Mouse (Mus musculus): ENCODE results near the gene BC004004. TPM values are rescaled to one million over a fixed set of nuclear protein-coding genes. Genes with fewer than 3 reads are reported as not detected.
A peak's percentile ranks its signal among the peaks of the same experiment; 100 is the strongest.

BC004004 gene
- total RNA-seq, 2 experiments from 2014 or later: 102 to 122 TPM

DNA sequence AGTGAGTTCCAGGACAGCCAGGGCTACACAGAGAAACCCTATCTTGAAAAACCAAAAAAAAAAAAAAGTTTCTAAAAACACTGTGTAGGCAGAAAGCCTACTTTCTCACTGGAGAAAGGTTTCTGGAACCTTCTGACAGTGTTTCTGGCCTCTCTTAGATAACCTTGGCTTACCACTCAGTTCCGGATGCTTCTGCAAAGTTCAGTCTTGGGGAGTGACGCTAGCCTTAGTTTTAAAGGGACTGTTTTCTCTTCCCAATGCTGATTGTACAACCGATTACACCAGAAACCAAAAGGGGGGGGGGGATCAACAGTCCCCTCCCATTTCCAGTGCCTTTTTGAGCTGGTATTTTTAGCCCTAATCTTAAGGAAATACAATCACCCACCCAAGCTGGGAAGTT, 55.0 kb downstream of the BC004004 start:
- DNase-seq: no peak

GRCm38 (mm10) chr17:29325831-29326230, 57.2 kb downstream of the BC004004 start:
- no peak for DNase-seq

GRCm38 (mm10) chr17:29326531-29327529, 58.2 kb downstream of the BC004004 start:
- DNase-seq: no peak

DNA sequence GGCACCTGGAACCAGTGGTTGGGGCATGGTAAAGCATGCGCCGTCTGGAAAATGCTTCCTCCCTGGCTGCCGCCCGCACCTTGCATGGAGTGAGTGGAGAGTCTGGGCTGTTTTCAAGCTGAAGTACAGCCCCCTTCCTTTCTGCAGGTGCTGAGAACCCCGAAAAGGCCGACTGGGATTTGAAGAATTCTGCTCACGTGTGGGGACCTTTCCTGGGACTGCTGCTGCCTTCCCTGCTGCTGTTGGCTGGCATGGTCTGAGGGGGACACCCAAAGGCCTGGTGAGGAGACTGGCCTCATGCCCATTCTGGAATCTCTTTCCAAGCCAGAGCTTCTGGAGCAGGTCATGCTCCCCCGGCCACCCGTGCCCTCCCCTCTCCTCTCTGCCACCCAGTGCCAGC, 59.1 kb downstream of the BC004004 start:
- DNase-seq: no peak

DNA sequence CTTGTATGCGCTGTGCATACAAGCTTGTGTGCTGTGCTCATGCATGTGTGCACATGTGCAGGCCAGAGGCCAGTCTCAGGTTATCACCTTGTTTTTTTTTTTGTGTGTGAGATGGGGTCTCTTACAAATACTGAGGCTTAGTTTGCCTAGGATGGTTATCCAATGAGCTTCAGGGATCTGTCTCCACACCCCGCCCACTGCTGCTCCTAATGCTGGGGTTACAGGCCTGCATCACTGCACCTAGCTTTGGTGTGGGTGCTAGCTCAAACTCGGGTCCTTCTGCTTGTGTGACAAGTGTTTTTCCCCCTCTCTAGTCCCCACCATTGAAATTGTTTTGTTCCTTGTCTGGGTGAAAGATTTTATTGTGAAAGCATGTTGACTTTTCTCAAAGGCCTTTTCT, 61.6 kb downstream of the BC004004 start:
- no peak for DNase-seq

- DNase-seq: peak; percentile 59
Measured at GRCm38 (mm10) chr17:29330671-29331410, 62.3 kb downstream of the BC004004 start.

GRCm38 (mm10) chr17:29332186-29332685, 63.6 kb downstream of the BC004004 start:
- DNase-seq: no peak

DNA sequence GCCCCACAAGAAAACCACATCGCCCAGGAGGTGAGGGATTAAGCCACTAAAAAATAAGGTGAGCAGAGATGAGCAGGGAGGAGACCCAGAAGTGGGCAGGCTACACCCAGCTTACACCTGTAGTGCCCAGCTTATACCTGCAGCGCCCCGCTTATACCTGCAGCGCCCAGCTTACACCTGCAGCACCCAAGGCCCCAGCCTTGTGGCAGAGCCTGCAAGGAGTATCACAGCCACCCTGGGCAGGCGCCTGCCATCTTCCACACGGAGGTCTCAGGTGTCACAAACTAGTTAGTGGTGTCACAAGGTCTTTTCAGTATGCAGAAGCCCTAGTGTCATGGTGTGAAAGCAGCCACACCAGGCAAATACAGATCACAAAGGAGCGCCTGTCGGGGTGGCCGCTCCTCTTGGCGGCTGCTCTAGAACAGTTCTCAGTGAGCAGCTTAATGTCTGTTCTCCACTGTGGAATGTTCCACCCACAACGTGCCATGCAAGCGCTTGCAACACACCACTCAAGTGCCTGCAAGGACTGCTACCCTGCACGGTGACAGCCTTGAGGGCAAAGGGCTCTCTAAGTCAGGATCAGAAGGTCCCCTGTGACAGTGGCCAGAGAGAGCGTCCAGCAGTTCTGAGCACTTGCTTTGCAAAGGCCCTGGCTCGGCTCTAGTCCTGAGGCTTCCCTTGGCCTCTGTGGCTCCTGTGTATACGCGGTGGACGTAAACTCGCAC, 67.8 kb downstream of the BC004004 start:
- no peak for DNase-seq

DNA sequence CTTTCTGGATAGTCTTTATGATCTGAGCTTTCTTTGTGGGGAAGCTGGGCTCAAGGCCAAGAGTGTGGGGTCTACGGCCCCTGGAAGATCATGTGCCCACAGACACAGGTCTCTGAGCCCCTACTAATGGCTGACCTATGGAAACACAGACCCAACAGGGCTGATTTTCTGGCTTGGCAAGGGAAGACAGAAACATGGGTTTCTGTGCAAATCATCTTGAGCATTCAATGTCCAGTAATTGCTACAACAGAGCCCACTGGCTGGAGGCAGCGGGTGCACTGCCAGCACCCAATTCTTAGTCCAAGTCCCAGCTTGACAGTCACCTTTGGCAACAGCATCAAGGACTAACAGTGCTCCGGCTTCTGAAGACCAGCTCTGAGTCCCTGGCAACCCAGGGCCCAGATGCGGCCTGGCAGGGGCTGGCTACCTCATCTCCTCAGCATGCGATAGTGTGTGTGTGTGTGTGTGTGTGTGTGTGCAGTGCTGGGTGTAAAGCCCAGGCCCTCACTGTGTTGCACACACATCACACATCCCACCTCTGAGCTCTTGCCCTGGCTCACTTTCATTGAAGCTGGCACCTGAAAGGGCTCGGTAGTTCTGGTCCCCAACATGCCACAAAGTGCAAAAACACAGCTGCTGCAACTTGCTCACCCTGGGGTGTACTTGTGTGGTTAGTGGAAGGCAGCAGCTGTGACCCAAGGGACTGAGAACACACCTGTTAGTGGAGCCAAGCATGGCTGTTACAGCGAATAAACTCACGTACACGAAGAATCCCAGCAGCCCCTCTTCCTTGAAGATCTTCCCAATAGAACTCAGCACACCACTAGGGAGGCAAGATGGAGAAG, 69.6 kb downstream of the BC004004 start:
- peak; percentile 67 for DNase-seq

DNA sequence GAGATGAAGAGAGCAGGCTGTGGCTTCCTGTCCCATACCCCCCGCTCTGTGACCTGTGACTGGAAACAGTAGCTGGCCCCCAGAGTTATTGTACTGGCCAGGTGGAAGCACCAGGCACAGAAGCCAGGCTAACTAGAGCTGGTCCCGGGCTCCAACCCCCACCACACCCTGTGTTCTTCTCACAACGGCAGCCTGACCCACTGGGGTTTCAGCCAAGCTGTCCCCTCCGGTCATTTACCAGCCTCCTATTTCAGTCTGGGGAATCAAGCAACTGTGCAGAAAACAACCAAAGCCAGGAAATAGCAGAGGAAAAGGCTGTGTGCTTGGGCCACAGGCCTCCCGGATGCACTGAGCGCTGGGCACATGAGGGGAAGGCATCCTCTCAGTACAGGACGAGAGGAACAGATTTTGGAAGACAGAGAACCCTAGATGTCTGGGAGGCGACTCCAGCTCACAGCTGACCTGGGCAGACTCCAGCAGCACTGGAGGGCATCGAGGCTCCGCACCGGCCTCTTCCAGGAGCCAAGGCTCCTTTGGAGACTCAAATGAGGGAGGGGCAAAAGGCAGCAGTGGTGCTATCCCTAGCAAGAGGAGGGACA, 70.7 kb downstream of the BC004004 start:
- peak; percentile 59 for DNase-seq

GRCm38 (mm10) chr17:29340406-29341261, 72.0 kb downstream of the BC004004 start:
- peak; percentile 75 for DNase-seq

DNA sequence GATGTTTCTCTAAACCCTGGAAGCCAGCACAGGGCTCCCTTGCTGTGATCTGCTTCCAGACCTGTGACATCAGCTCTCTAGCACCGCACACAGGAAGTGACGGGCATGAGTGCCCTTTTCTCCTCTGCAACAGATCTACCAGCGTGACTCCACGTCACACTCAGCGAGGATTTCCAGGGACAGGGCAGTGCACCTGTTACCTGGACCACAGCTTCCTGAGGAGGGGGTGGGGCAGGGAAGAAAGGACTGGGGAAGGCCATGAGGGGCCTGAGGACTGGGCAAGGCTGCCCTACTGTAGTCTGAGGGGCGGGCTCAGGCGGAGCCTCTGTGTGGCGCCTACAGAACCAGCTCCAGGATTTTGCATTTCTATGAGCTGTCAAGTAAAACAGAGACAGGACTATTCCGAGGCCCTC, 73.0 kb downstream of the BC004004 start:
- peak; percentile 50 for DNase-seq

DNA sequence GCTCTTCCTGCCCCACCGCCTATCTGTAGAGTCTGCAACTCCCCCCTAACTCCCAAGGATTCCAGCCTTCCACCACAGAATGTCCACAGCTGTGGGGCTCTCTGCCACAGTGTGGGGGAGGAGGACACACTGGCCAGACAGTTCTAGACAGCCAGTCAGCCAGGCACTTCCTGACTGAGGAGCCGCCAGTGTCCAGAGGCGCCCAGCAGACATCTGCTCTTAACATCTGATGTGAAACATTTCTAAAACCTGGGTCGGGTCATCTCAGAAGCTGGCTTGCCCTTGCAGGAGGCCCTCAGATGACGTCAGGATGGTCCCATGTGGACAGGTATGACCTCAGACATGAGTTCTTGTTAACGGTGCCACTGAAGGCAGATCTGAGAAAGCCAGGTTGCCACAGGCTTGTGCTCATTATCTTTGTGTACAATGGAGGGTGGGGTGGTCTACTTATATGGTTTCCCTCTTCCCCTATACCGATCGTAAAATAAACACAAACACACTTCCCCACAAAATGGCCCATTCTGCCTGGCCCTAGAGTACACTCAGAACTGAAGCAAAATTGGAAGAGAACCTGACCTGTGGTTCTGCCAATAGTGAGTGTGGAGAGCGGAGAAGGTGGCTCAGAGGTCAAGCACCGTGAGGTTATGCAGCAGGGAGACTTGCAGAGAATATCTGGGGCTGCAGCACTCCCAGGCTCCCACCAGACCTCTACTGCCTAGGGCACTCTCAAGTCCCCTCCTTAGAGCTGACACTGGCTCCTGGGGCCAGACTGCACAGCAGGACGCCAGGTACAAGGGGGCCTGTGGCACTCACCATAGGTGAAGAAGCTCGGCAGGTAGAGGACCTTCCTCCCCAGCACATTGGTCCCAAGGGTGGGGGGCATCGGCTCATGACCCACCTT, 73.7 kb downstream of the BC004004 start:
- DNase-seq: peak; percentile 81

DNA sequence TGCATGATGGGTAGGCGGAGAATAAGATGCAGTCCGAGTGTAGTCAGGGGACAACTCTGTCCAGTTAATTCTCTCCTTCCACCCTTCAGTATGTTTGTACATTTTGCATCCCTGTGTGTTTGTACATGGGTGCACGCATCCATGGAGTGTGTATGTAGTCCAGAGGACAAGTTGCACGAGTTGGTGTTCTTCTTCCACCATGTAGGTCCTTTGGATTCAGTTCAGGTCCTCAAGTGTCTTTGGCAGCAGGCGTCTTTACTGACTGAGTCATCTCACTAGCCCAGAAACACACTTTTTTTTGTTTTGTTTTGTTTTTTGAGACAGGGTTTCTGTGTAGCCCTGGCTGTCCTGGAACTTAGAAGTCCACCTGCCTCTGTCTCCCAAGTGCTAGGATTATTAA, 74.7 kb downstream of the BC004004 start:
- DNase-seq: no peak

- no peak for DNase-seq
Measured at GRCm38 (mm10) chr17:29345272-29345671, 76.7 kb downstream of the BC004004 start.

DNA sequence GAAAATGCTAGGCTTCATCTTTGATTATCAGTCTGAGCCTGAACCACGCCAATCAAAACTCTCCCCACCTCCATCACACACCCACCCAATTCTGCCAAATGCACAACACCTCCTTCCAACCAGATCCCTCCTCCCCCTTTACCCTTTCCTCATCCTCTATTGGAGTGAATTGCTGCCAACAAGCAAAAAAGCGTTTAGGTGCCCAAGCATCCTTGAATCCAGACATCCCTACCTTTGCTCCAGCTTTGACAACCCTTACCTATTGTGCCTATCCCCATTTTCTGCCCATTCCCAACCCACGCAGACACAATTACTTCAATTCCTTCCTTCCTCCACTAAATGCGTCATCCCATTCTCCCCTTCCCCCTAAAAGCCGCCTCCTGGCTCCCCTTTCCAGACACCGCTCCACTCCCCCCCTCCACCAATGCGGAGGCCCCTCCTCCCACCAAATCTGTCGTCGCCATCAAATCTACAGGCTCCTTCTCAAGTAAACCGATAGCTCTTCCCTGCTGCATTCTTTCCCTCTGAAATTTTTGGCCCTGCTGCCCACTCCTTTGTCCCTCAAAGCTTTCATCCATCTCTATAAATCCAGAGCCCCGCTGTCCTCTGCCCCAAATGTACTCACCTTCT, 78.0 kb downstream of the BC004004 start:
- no peak for DNase-seq

DNA sequence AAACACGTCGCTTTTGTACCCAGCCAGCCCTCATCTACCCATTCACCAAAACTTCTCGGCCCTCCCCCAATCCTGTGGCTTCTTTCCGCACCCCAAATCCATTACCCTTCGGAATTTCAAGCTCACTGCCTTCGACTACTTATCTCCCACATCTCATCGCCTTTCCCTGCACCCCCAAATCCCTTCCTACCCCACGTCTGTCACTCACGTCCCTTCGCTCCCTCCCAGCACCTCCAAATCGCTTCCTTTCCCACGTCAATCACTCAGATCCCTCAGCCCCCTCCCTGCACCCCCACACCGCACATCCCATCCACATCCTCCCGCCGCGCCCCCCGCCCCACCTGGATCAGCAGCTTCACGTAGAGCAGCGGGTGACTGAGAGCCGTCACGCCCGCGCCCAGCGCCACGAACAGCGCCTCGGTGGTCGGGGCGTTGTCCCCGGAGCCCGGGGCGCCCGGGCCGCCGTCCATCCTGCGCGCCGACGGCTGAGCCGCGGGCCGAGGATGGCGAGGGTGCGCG, 78.6 kb downstream of the BC004004 start:
- no peak for DNase-seq

Data from gastrocnemius, postnatal 25 days (tissue).